Mouse (Mus musculus): ENCODE measurements around the gene Zfp740.

The Zfp740 gene

GRCm38 (mm10) chr15:102248131-102248811 is 45.2 kb downstream of the Zfp740 start:
- peak; percentile 10 for DNase-seq (ENCODE audit: low read depth, low spot score)

- DNase-seq (ENCODE audit: low read depth, low spot score): peak; percentile 2
These were observed 45.8 kb downstream of the Zfp740 start for GRCm38 (mm10) chr15:102248812-102249191.

- no peak for DNase-seq (ENCODE audit: low read depth, low spot score)
These were observed 46.2 kb downstream of the Zfp740 start for GRCm38 (mm10) chr15:102249251-102249691.

- no peak for DNase-seq (ENCODE audit: low read depth, low spot score)
These were observed 46.9 kb downstream of the Zfp740 start for GRCm38 (mm10) chr15:102249967-102250366.

GRCm38 (mm10) chr15:102250521-102250920 is 47.5 kb downstream of the Zfp740 start:
- no peak for DNase-seq (ENCODE audit: low read depth, low spot score)

- DNase-seq (ENCODE audit: low read depth, low spot score): no peak
These were observed 52.7 kb downstream of the Zfp740 start for GRCm38 (mm10) chr15:102255547-102256255.

- no peak for DNase-seq (ENCODE audit: low read depth, low spot score)
These were observed 53.6 kb downstream of the Zfp740 start for GRCm38 (mm10) chr15:102256431-102257201.

- peak; percentile 73 for DNase-seq (ENCODE audit: low read depth, low spot score)
These were observed 54.4 kb downstream of the Zfp740 start, which contains the start of gene Rarg for GRCm38 (mm10) chr15:102257202-102258075. Rarg (minus strand) TSS chr15:102257517.

GRCm38 (mm10) chr15:102258076-102258470 is 55.0 kb downstream of the Zfp740 start:
- DNase-seq (ENCODE audit: low read depth, low spot score): peak; percentile 15

- no peak for DNase-seq (ENCODE audit: low read depth, low spot score)
These were observed 55.7 kb downstream of the Zfp740 start for GRCm38 (mm10) chr15:102258581-102259253.

GRCm38 (mm10) chr15:102262582-102262981 is 59.5 kb downstream of the Zfp740 start:
- DNase-seq (ENCODE audit: low read depth, low spot score): no peak

- peak; percentile 81 for DNase-seq (ENCODE audit: low read depth, low spot score)
These were observed 60.0 kb downstream of the Zfp740 start for GRCm38 (mm10) chr15:102263037-102263436.
